Mouse (Mus musculus) hindbrain, postnatal 0 days (tissue): ENCODE measurements around the gene Celf3. TPM values are rescaled to one million over a fixed set of nuclear protein-coding genes. Genes with fewer than 3 reads are reported as not detected.

Source experiments
- ATAC-seq: fragments of 200-750 bp; cut with Nextera tagmentation; 2 replicates; pipeline ENCODE4 v1.8.0; 2017; ENCODE audit warnings: mild to moderate bottlenecking, moderate TSS enrichment, moderate library complexity
- DNase-seq: peaks from one replicate; pipeline ENCODE4 v3.0.0-alpha.2; 2015; ENCODE audit warnings: low spot score
- H3K27ac ChIP-seq: fragments of 300-500 bp; sonication (generic); 2 replicates; pipeline ENCODE4 v1.5.1; 2014; ENCODE audit warnings: mild to moderate bottlenecking
- H3K27me3 ChIP-seq: fragments of 300-500 bp; sonication (generic); 2 replicates; pipeline ENCODE4 v1.6.1; 2014; ENCODE audit warnings: low read length, mixed read lengths; ENCODE audit not compliant: insufficient read depth
- H3K36me3 ChIP-seq: fragments of 300-500 bp; sonication (generic); 2 replicates; pipeline ENCODE4 v1.6.1; 2014; ENCODE audit warnings: low read length, mixed read lengths; ENCODE audit not compliant: insufficient read depth
- H3K4me1 ChIP-seq: fragments of 300-500 bp; sonication (generic); 2 replicates; pipeline ENCODE4 v1.6.1; 2014; ENCODE audit warnings: antibody characterized with exemption, low read length, mixed read lengths; ENCODE audit not compliant: insufficient read depth
- H3K4me2 ChIP-seq: fragments of 300-500 bp; sonication (generic); 2 replicates; pipeline ENCODE4 v1.6.1; 2014; ENCODE audit warnings: low read depth, mild to moderate bottlenecking, low read length, moderate library complexity, mixed read lengths
- H3K4me3 ChIP-seq: fragments of 300-500 bp; sonication (generic); 2 replicates; pipeline ENCODE4 v1.5.1; 2014; ENCODE audit warnings: low read length
- H3K9ac ChIP-seq: fragments of 300-500 bp; sonication (generic); replicated peaks from 2 replicates; pipeline ENCODE4 v1.6.1; 2014; ENCODE audit warnings: mild to moderate bottlenecking, low read length, moderate library complexity, mixed read lengths
- H3K9me3 ChIP-seq: fragments of 300-500 bp; sonication (generic); 2 replicates; pipeline ENCODE4 v1.6.1; 2016; ENCODE audit warnings: low read length, mixed read lengths
- CTCF ChIP-seq: IDR thresholded peaks from 2 replicates; pipeline ENCODE4 v1.5.1; 2016; ENCODE audit warnings: antibody characterized with exemption, control low read depth, low read depth
- WGBS: fragments of 180-500 bp; shearing (Covaris S2); extraction: QIAGEN DNeasy Blood & Tissue Kit; methylation state at CpG from one replicate; pipeline ENCODE4 v1.1.7; 2014; 5-methylcytosine and 5-hydroxymethylcytosine counted together
- polyA plus RNA-seq: library from polyadenylated mRNA; unstranded; fragments of >200 nt; fragmentation: Nextera tagmentation; extraction: Ambion mirVana; gene quantifications from 2 replicates; pipeline ENCODE4 v1.2.1, GENCODE M21; 2015
- total RNA-seq: library from RNA; depleted of rRNA; stranded (reverse); fragments of >200 nt; gene quantifications from 2 replicates; pipeline ENCODE4 v1.2.3, GENCODE M21; 2014

The Celf3 gene
- total and polyA plus RNA-seq, 2 experiments from 2014 or later, result 171 to 184 TPM

GRCm38 (mm10) chr3:94478591-94479169, 585 bp downstream of the Celf3 start:
- DNase-seq (no peak), ATAC-seq (peak; percentile 28)
- H3K4me3 ChIP-seq, result peak overlapping the region; percentile 56
- peak overlapping the region; percentile 85 for H3K4me2 ChIP-seq
- 5% methylated on average over 9 of the region's 9 CpGs for WGBS
- TF ChIP-seq CTCF, result no peak
- H3K4me1 ChIP-seq, result peaks cover 15% of the 10 kb centered on the region; the same call in 1 of the 2 replicates
- peak overlapping the region; percentile 80 for H3K9ac ChIP-seq
- H3K36me3 ChIP-seq, result no peaks in the 10 kb centered on the region
- H3K27ac ChIP-seq, result peak overlapping the region; percentile 88
- no peaks in the 10 kb centered on the region for H3K9me3 ChIP-seq
- H3K27me3 ChIP-seq, result no peaks in the 10 kb centered on the region

- no peaks in the 10 kb centered on the region for H3K27me3 ChIP-seq
These were observed 1.5 kb downstream of the Celf3 start for GRCm38 (mm10) chr3:94479564-94479963.

GRCm38 (mm10) chr3:94480291-94480884, 2.3 kb downstream of the Celf3 start, which contains the start of gene Riiad1:
Riiad1 (minus strand) TSS chr3:94480341.
- H3K4me2 ChIP-seq, result peak within 1 kb of the TSS; percentile 85
- H3K4me3 ChIP-seq, result peak within 1 kb of the TSS; percentile 56
- ATAC-seq, result no peak
- H3K27ac ChIP-seq, result 0 out of 2 replicates have a peak within 1 kb of the TSS, but pooled peaks have one; percentile 88
- H3K4me1 ChIP-seq, result peaks cover 32% of the 10 kb centered on the region
- no peak for DNase-seq
- WGBS, result 8% methylated on average over 16 of the region's 16 CpGs
- no peak for TF ChIP-seq CTCF
- H3K27me3 ChIP-seq, result no peaks in the 10 kb centered on the region
- no peaks in the 10 kb centered on the region for H3K9me3 ChIP-seq
- H3K9ac ChIP-seq, result peak within 1 kb of the TSS; percentile 80
- H3K36me3 ChIP-seq, result no peaks in the 10 kb centered on the region

More at GRCm38 (mm10) chr3:94479564-94479963, 1.5 kb downstream of the Celf3 start:
- TF ChIP-seq CTCF, result no peak
- ATAC-seq (no peak), DNase-seq (no peak)
- Histone ChIP-seq H3K36me3 (no peaks in the 10 kb centered on the region), H3K27ac (no peak overlapping the region), H3K4me3 (peak overlapping the region; percentile 56), H3K4me2 (peak overlapping the region; percentile 85), H3K9ac (peak overlapping the region; percentile 80; the same call in 1 of the 2 replicates), H3K9me3 (no peaks in the 10 kb centered on the region), H3K4me1 (peaks cover 24% of the 10 kb centered on the region)
- WGBS, result 8% methylated on average over 11 of the region's 11 CpGs

- H3K36me3 ChIP-seq, result no peaks in the 10 kb centered on the region
- no peak overlapping the region for H3K9ac ChIP-seq
- no peaks in the 10 kb centered on the region for H3K9me3 ChIP-seq
- WGBS, result 67% methylated on average over 4 of the region's 4 CpGs
- ATAC-seq (no peak), DNase-seq (no peak)
- H3K4me2 ChIP-seq, result no peak overlapping the region
- no peaks in the 10 kb centered on the region for H3K27me3 ChIP-seq
- no peak for TF ChIP-seq CTCF
- H3K4me3 ChIP-seq, result no peak overlapping the region
- H3K27ac ChIP-seq, result no peak overlapping the region
- peaks cover 32% of the 10 kb centered on the region for H3K4me1 ChIP-seq
These were observed 3.3 kb downstream of the Celf3 start for GRCm38 (mm10) chr3:94481429-94481828.

GRCm38 (mm10) chr3:94482764-94483385, 4.8 kb downstream of the Celf3 start:
- H3K9ac ChIP-seq, result no peak overlapping the region
- TF ChIP-seq CTCF, result no peak
- DNase-seq (no peak), ATAC-seq (no peak)
- H3K27me3 ChIP-seq, result no peaks in the 10 kb centered on the region
- H3K9me3 ChIP-seq, result no peaks in the 10 kb centered on the region
- H3K36me3 ChIP-seq, result peaks cover 13% of the 10 kb centered on the region; the same call in 1 of the 2 replicates
- H3K4me3 ChIP-seq, result no peak overlapping the region
- H3K4me1 ChIP-seq, result peaks cover 32% of the 10 kb centered on the region
- 78% methylated on average over 17 of the region's 17 CpGs for WGBS
- no peak overlapping the region for H3K4me2 ChIP-seq
- H3K27ac ChIP-seq, result peak overlapping the region; percentile 26

- H3K4me1 ChIP-seq, result peaks cover 32% of the 10 kb centered on the region
- TF ChIP-seq CTCF, result no peak
- H3K9me3 ChIP-seq, result no peaks in the 10 kb centered on the region
- 7% methylated on average over 20 of the region's 20 CpGs for WGBS
- H3K4me2 ChIP-seq, result peak overlapping the region; percentile 40
- peaks cover 18% of the 10 kb centered on the region; the same call in 1 of the 2 replicates for H3K36me3 ChIP-seq
- peak; percentile 96 for DNase-seq
- peak overlapping the region; percentile 77 for H3K27ac ChIP-seq
- no peak overlapping the region for H3K9ac ChIP-seq
- no peak overlapping the region for H3K4me3 ChIP-seq
- no peaks in the 10 kb centered on the region for H3K27me3 ChIP-seq
- ATAC-seq, result peak; percentile 93
These were observed 5.8 kb downstream of the Celf3 start for GRCm38 (mm10) chr3:94483790-94484439.
